Mouse (Mus musculus) cerebellum, postnatal 10 days (tissue): ENCODE measurements at regions not wholly inside any gene's neighbourhood (a gene's known extent, or its start where the extent isn't known, plus 50 kb on each side); places are given as distances from the start of the nearest gene placed in this dataset.

ENCODE experiments used
- DNase-seq, 2 experiments: peaks; one replicate each; pipeline ENCODE4 v3.0.0; 2021; ENCODE audit warnings: mixed read lengths in 2 of 2

GRCm38 (mm10) chr5:47528671-47529070, 454.3 kb upstream of the Slit2 start:
- no peak for DNase-seq

GRCm38 (mm10) chr5:47537532-47537931, 445.4 kb upstream of the Slit2 start:
- DNase-seq, result no peak

DNA sequence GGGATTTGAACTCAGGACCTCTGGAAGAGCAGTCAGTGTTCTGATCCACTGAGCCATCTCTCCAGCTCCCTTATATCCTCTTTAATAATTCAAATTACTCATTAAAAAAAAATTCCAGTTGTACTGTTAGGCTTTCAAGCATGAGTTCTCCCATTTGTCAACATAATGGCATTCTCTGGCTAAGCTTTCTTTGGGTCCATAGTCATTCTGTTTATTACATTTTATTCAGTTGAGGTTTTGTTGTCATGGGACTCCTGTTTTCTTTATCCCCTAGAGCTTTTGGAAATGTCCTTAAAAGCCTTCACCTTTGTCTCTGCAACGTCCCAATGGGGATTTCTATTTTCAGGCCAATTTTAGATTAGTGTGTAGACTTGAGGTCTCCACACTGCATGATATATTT, 440.7 kb upstream of the Slit2 start:
- no peak for DNase-seq

DNA sequence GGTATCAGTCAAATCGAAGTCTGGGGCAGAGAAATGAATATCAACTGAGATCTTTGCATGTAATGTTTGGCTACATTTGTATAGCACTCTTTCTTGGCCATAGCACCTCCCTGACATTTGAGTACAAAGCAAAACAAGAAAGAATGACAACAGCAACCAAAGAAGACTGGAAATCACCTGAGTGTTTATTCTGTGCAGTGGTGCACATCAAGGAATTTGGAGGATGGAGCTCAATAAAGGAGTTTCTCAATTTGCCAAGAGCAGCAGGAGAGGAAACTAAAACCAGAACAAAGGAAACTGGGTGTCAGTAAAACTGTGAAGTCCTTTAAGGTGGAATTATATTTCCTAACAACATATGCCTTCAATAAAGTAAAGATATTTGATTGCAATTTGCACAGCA, 426.2 kb upstream of the Slit2 start:
- no peak for DNase-seq

DNA sequence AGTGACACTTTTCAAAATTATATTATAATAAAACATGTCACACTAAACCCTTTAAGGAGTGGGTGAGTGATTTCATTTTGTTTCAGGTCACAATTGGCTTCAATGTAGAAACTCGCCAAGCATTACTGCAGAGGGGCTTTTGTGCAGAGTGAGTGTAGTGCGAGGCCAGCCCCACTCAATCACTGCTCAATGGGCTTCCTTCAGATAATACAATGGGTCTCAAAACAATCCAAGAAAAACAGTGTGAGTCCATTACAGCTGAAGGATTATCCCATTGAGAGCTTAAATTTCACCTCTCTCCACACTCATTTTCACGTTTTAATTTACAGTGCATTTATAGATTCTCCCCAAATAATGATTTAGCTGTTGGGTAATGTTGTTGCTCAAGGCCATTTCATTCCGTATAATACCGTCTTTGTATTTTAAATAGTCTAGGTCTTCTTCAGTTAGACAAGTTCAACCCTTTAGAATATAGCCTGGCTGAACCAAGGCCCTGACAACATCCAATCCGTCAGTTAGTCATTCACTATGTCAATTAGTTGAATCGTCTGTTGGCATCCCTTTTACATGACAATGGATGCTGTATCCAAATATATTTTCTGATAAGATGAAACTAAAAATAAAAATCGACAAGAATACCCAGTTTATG, 425.7 kb upstream of the Slit2 start:
- no peak for DNase-seq
